Mouse (Mus musculus) forebrain, embryonic 11.5 days (tissue): Measurements from ENCODE around the gene Fntb. TPM values are rescaled to one million over a fixed set of nuclear protein-coding genes. Genes with fewer than 3 reads are reported as not detected.

Experiments used
- ATAC-seq: fragments of 200-750 bp; cut with Nextera tagmentation; replicated peaks from 2 replicates; pipeline ENCODE4 v1.8.0; 2017; ENCODE audit warnings: moderate TSS enrichment; ENCODE audit not compliant: low FRiP score
- DNase-seq: peaks from one replicate; pipeline ENCODE4 v3.0.0-alpha.2; 2017; ENCODE audit warnings: low spot score
- H3K27ac ChIP-seq: fragments of 300-500 bp; sonication (generic); 2 replicates; pipeline ENCODE4 v1.5.1; 2014; ENCODE audit warnings: low read depth, low read length
- H3K27me3 ChIP-seq: fragments of 300-500 bp; sonication (generic); 2 replicates; pipeline ENCODE4 v1.6.1; 2014; ENCODE audit warnings: mild to moderate bottlenecking, low read length, mixed read lengths; ENCODE audit not compliant: control insufficient read depth, insufficient read depth
- H3K36me3 ChIP-seq: fragments of 300-500 bp; sonication (generic); 2 replicates; pipeline ENCODE4 v1.6.1; 2014; ENCODE audit warnings: mild to moderate bottlenecking, low read length, moderate library complexity, mixed read lengths; ENCODE audit not compliant: control insufficient read depth, insufficient read depth
- H3K4me1 ChIP-seq: fragments of 300-500 bp; sonication (generic); replicated peaks from 2 replicates; pipeline ENCODE4 v1.6.1; 2014; ENCODE audit warnings: low read length, mixed read lengths; ENCODE audit not compliant: control insufficient read depth, insufficient read depth
- H3K4me2 ChIP-seq: fragments of 300-500 bp; sonication (generic); 2 replicates; pipeline ENCODE4 v1.6.1; 2014; ENCODE audit warnings: low read depth, mild to moderate bottlenecking, low read length, moderate library complexity, mixed read lengths; ENCODE audit not compliant: severe bottlenecking
- H3K4me3 ChIP-seq: fragments of 300-500 bp; sonication (generic); 2 replicates; pipeline ENCODE4 v1.5.1; 2014; ENCODE audit warnings: low read depth, low read length
- H3K9ac ChIP-seq: fragments of 300-500 bp; sonication (generic); 2 replicates; pipeline ENCODE4 v1.6.1; 2014; ENCODE audit warnings: low read length
- H3K9me3 ChIP-seq: fragments of 300-500 bp; sonication (generic); 2 replicates; pipeline ENCODE4 v1.6.1; 2016; ENCODE audit warnings: low read length, mixed read lengths; ENCODE audit not compliant: control insufficient read depth
- WGBS: fragments of 180-500 bp; shearing (Covaris S2); extraction: QIAGEN DNeasy Blood & Tissue Kit; methylation state at CpG from one replicate; pipeline ENCODE4 v1.1.7; 2014; 5-methylcytosine and 5-hydroxymethylcytosine counted together
- polyA plus RNA-seq: library from polyadenylated mRNA; unstranded; fragments of >200 nt; fragmentation: Nextera tagmentation; extraction: Ambion mirVana; gene quantifications from 2 replicates; pipeline ENCODE4 v1.2.1, GENCODE M21; 2014

The Fntb gene
- polyA plus RNA-seq, 1 experiment from 2014 or later = 44.7 TPM

GRCm38 (mm10) chr12:76818120-76818519 is 52.7 kb downstream of the Fntb start:
- H3K4me1 ChIP-seq = peaks cover 19% of the 10 kb centered on the region
- no peak overlapping the region for H3K9ac ChIP-seq
- H3K36me3 ChIP-seq = no peaks in the 10 kb centered on the region
- peaks cover 17% of the 10 kb centered on the region for H3K27me3 ChIP-seq
- H3K27ac ChIP-seq = no peak overlapping the region
- 62% methylated on average over 4 of the region's 4 CpGs for WGBS
- no peak overlapping the region for H3K4me2 ChIP-seq
- H3K9me3 ChIP-seq = no peaks in the 10 kb centered on the region
- H3K4me3 ChIP-seq = no peak overlapping the region
- no peak for ATAC-seq
- no peak for DNase-seq

GRCm38 (mm10) chr12:76818908-76819307 is 53.5 kb downstream of the Fntb start:
- ATAC-seq (no peak), DNase-seq (no peak)
- Histone ChIP-seq H3K36me3 (no peaks in the 10 kb centered on the region), H3K4me1 (peaks cover 19% of the 10 kb centered on the region), H3K27ac (no peak overlapping the region), H3K9ac (no peak overlapping the region), H3K4me3 (no peak overlapping the region), H3K27me3 (peaks cover 20% of the 10 kb centered on the region), H3K9me3 (no peaks in the 10 kb centered on the region), H3K4me2 (no peak overlapping the region)
- 84% methylated on average over 9 of the region's 9 CpGs for WGBS

- 59% methylated on average over 6 of the region's 6 CpGs for WGBS
These were observed 54.4 kb downstream of the Fntb start for GRCm38 (mm10) chr12:76819816-76820215.

GRCm38 (mm10) chr12:76820615-76821014 is 55.2 kb downstream of the Fntb start:
- H3K4me2 ChIP-seq = no peak overlapping the region
- H3K9ac ChIP-seq = 0 out of 2 replicates have a peak overlapping the region, but pooled peaks have one; percentile 12
- WGBS = 43% methylated on average over 4 of the region's 4 CpGs
- no peaks in the 10 kb centered on the region for H3K36me3 ChIP-seq
- no peak overlapping the region for H3K4me3 ChIP-seq
- DNase-seq = no peak
- H3K27me3 ChIP-seq = peaks cover 20% of the 10 kb centered on the region
- peaks cover 19% of the 10 kb centered on the region for H3K4me1 ChIP-seq
- no peaks in the 10 kb centered on the region for H3K9me3 ChIP-seq
- no peak for ATAC-seq
- no peak overlapping the region for H3K27ac ChIP-seq

More at GRCm38 (mm10) chr12:76819816-76820215, 54.4 kb downstream of the Fntb start:
- DNase-seq (no peak), ATAC-seq (no peak)
- peaks cover 20% of the 10 kb centered on the region for H3K27me3 ChIP-seq
- H3K4me3 ChIP-seq = no peak overlapping the region
- H3K27ac ChIP-seq = no peak overlapping the region
- H3K9ac ChIP-seq = no peak overlapping the region
- H3K4me1 ChIP-seq = peaks cover 19% of the 10 kb centered on the region
- H3K9me3 ChIP-seq = no peaks in the 10 kb centered on the region
- H3K4me2 ChIP-seq = no peak overlapping the region
- H3K36me3 ChIP-seq = no peaks in the 10 kb centered on the region

- Histone ChIP-seq H3K27me3 (peaks cover 20% of the 10 kb centered on the region), H3K36me3 (no peaks in the 10 kb centered on the region), H3K4me3 (peak overlapping the region; percentile 61), H3K9me3 (no peaks in the 10 kb centered on the region), H3K9ac (peak overlapping the region; percentile 74), H3K27ac (no peak overlapping the region), H3K4me2 (peak overlapping the region; percentile 96), H3K4me1 (peaks cover 19% of the 10 kb centered on the region)
- DNase-seq (peak; percentile 67), ATAC-seq (peak; percentile 78)
- under 1% methylated on average over 56 of the region's 66 CpGs for WGBS
These were observed 56.7 kb downstream of the Fntb start for GRCm38 (mm10) chr12:76822002-76822650.

- Histone ChIP-seq H3K4me3 (peak within 1 kb of the TSS; percentile 61), H3K9me3 (no peaks in the 10 kb centered on the region), H3K4me2 (peak within 1 kb of the TSS; percentile 96), H3K27ac (no peak within 1 kb of the TSS), H3K4me1 (peaks cover 19% of the 10 kb centered on the region), H3K36me3 (no peaks in the 10 kb centered on the region), H3K9ac (peak within 1 kb of the TSS; percentile 74), H3K27me3 (peaks cover 20% of the 10 kb centered on the region)
- DNase-seq = peak; percentile 63
- ATAC-seq = peak; percentile 42
- under 1% methylated on average over 17 of the region's 17 CpGs for WGBS
These were observed 57.3 kb downstream of the Fntb start, which contains the start of gene Rab15 for GRCm38 (mm10) chr12:76822651-76823041. TSS of gene Rab15 (minus strand) at chr12:76822908.

GRCm38 (mm10) chr12:76825283-76825682 is 59.9 kb downstream of the Fntb start:
- H3K9me3 ChIP-seq = no peaks in the 10 kb centered on the region
- ATAC-seq (no peak), DNase-seq (no peak)
- peaks cover 10% of the 10 kb centered on the region for H3K4me1 ChIP-seq
- no peak overlapping the region for H3K9ac ChIP-seq
- 60% methylated on average over 4 of the region's 4 CpGs for WGBS
- H3K4me2 ChIP-seq = no peak overlapping the region
- H3K27ac ChIP-seq = no peak overlapping the region
- H3K27me3 ChIP-seq = peaks cover 20% of the 10 kb centered on the region
- no peak overlapping the region for H3K4me3 ChIP-seq
- H3K36me3 ChIP-seq = no peaks in the 10 kb centered on the region

GRCm38 (mm10) chr12:76832704-76833103 is 67.3 kb downstream of the Fntb start:
- DNase-seq (peak; percentile 65), ATAC-seq (no peak)
- no peaks in the 10 kb centered on the region for H3K27me3 ChIP-seq
- H3K4me2 ChIP-seq = no peak overlapping the region
- H3K4me1 ChIP-seq = no peaks in the 10 kb centered on the region
- H3K27ac ChIP-seq = no peak overlapping the region
- no peaks in the 10 kb centered on the region for H3K36me3 ChIP-seq
- H3K9ac ChIP-seq = no peak overlapping the region
- no peaks in the 10 kb centered on the region for H3K9me3 ChIP-seq
- H3K4me3 ChIP-seq = no peak overlapping the region
- 3% methylated on average over 3 of the region's 3 CpGs for WGBS
